Mouse (Mus musculus) megakaryocyte, embryonic 14.5 days (primary cell): Measurements from ENCODE around the gene Nostrin.

ENCODE experiments used
- FLI1 ChIP-seq: IDR thresholded peaks from 2 replicates; pipeline ENCODE4 v1.6.1; 2012; ENCODE audit warnings: low read length, inconsistent platforms, mixed read lengths
- GATA1 ChIP-seq: IDR thresholded peaks from 3 replicates; pipeline ENCODE4 v1.6.1; 2012; ENCODE audit warnings: mixed read lengths, low read length, inconsistent platforms, borderline replicate concordance

DNA sequence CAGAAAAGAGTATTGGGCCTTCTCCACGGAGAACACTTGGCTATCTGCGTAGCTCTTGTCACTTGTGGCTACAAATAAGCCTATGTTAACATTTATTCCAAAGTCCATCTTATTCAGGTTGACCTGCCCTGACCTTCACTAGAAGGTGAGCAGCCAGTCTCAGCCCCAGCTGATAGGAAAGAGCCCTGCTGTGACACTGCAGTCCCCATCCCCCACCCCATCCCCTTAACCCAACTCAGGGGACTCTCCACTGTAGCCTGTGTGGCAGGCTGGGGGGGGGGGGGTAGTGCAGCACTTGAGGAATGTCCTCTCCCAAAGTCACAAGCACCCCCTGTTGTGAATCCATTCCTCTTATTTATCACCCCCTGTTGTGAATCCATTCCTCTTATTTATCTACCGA, 3.6 kb upstream of the Nostrin start:
- TF ChIP-seq FLI1 (no peak), GATA1 (no peak)
